Mouse (Mus musculus): ENCODE data around the gene Pigl.
"Not testable (repeated sequence)": the region's sequence is repeated elsewhere in the genome, so short reads cannot be mapped to it uniquely, and the experiment has no call there.

DNA sequence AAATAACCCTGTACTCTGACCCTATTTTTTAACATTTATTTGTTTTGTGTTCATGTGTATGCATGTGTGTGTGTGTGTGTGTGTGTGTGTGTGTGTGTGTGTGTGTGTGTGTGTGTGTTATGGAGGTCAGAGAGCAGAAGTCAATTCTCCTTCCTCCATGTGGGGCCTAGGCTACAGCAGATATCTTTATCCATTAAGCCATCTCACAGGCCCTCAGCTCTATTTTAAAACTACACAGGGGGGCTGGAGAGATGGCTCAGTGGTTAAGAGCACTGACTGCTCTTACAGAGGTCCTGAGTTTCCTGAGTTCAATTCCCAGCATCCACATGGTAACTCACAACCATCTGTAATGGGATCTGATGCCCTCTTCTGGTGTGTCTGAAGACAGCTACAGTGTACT lies 9.0 kb downstream of the Pigl start:
- not testable (repeated sequence) for TF ChIP-seq EP300, CTCF (IDR thresholded peaks at IDR 0.05; ENCODE audit: low read depth)

Measured in liver, embryonic 14.5 days (tissue).